Mouse (Mus musculus) lung, postnatal 0 days (tissue): ENCODE results near the gene Rps3a1. TPM values are rescaled to one million over a fixed set of nuclear protein-coding genes. Genes with fewer than 3 reads are reported as not detected.

Experiments
- ATAC-seq: fragments of 200-750 bp; cut with Nextera tagmentation; 2 replicates; pipeline ENCODE4 v1.8.0; 2017; ENCODE audit warnings: moderate library complexity
- DNase-seq: peaks from one replicate; pipeline ENCODE4 v3.0.0-alpha.2; 2016; ENCODE audit warnings: low spot score
- H3K27ac ChIP-seq: fragments of 300-500 bp; sonication (generic); 2 replicates; pipeline ENCODE4 v1.5.1; 2014; ENCODE audit warnings: antibody characterized with exemption, mild to moderate bottlenecking, low read length, mixed read lengths
- H3K27me3 ChIP-seq: fragments of 300-500 bp; sonication (generic); replicated peaks from 2 replicates; pipeline ENCODE4 v1.6.1; 2014; ENCODE audit warnings: low read length, mixed read lengths; ENCODE audit not compliant: insufficient read depth
- H3K36me3 ChIP-seq: fragments of 300-500 bp; sonication (generic); 2 replicates; pipeline ENCODE4 v1.6.1; 2014; ENCODE audit warnings: low read length, mixed read lengths; ENCODE audit not compliant: insufficient read depth
- H3K4me1 ChIP-seq: fragments of 300-500 bp; sonication (generic); 2 replicates; pipeline ENCODE4 v1.6.1; 2014; ENCODE audit warnings: antibody characterized with exemption, low read depth, low read length, mixed read lengths; ENCODE audit not compliant: insufficient read depth
- H3K4me2 ChIP-seq: fragments of 300-500 bp; sonication (generic); replicated peaks from 2 replicates; pipeline ENCODE4 v1.6.1; 2014; ENCODE audit warnings: low read depth, mild to moderate bottlenecking, low read length, moderate library complexity, mixed read lengths
- H3K4me3 ChIP-seq: fragments of 300-500 bp; sonication (generic); 2 replicates; pipeline ENCODE4 v1.5.1; 2014; ENCODE audit warnings: low read depth, low read length
- H3K9ac ChIP-seq: fragments of 300-500 bp; sonication (generic); replicated peaks from 2 replicates; pipeline ENCODE4 v1.6.1; 2014; ENCODE audit warnings: low read depth, mild to moderate bottlenecking
- H3K9me3 ChIP-seq: fragments of 300-500 bp; sonication (generic); 2 replicates; pipeline ENCODE4 v1.6.1; 2016; ENCODE audit warnings: low read length, mixed read lengths
- CTCF ChIP-seq: IDR thresholded peaks from 2 replicates; pipeline ENCODE4 v1.5.1; 2016; ENCODE audit warnings: antibody characterized with exemption, mild to moderate bottlenecking
- EP300 ChIP-seq: IDR thresholded peaks from 2 replicates; pipeline ENCODE4 v1.6.1; 2016; ENCODE audit warnings: antibody characterized with exemption, mild to moderate bottlenecking, control low read depth
- WGBS: fragments of 180-500 bp; shearing (Covaris S2); extraction: QIAGEN DNeasy Blood & Tissue Kit; methylation state at CpG from one replicate; pipeline ENCODE4 v1.1.7; 2014; 5-methylcytosine and 5-hydroxymethylcytosine counted together
- polyA plus RNA-seq: library from polyadenylated mRNA; unstranded; fragments of >200 nt; fragmentation: Nextera tagmentation; extraction: Ambion mirVana; gene quantifications from 2 replicates; pipeline ENCODE4 v1.2.1, GENCODE M21; 2015

The Rps3a1 gene
- polyA plus RNA-seq, 1 experiment from 2014 or later: 946 TPM

- H3K27ac ChIP-seq: no peak overlapping the region
- no peak for DNase-seq
- H3K4me1 ChIP-seq: no peaks in the 10 kb centered on the region
- ATAC-seq: no peak
- no peaks in the 10 kb centered on the region for H3K9me3 ChIP-seq
- H3K9ac ChIP-seq: no peak overlapping the region
- peaks cover 24% of the 10 kb centered on the region; the same call in 1 of the 2 replicates for H3K36me3 ChIP-seq
- H3K27me3 ChIP-seq: no peaks in the 10 kb centered on the region
- no peak overlapping the region for H3K4me3 ChIP-seq
- WGBS: 94% methylated on average over 6 of the region's 6 CpGs
- TF ChIP-seq EP300 (no peak), CTCF (no peak)
- no peak overlapping the region for H3K4me2 ChIP-seq
Observed at GRCm38 (mm10) chr3:86101956-86102355, 40.5 kb downstream of the Rps3a1 start.

GRCm38 (mm10) chr3:86093907-86094306, 48.6 kb downstream of the Rps3a1 start:
- TF ChIP-seq EP300: no peak
- no peak for TF ChIP-seq CTCF
- Histone ChIP-seq H3K4me3 (no peak overlapping the region), H3K4me1 (no peaks in the 10 kb centered on the region), H3K9ac (no peak overlapping the region), H3K4me2 (no peak overlapping the region), H3K27ac (no peak overlapping the region), H3K9me3 (no peaks in the 10 kb centered on the region), H3K27me3 (no peaks in the 10 kb centered on the region), H3K36me3 (peaks cover 10% of the 10 kb centered on the region; the same call in 1 of the 2 replicates)
- ATAC-seq: no peak
- 92% methylated on average over 5 of the region's 5 CpGs for whole genome bisulfite sequencing
- no peak for DNase-seq

GRCm38 (mm10) chr3:86093213-86093845, 49.2 kb downstream of the Rps3a1 start:
- WGBS: 61% methylated on average over 6 of the region's 6 CpGs
- Histone ChIP-seq H3K27ac (no peak overlapping the region), H3K9ac (no peak overlapping the region), H3K36me3 (peaks cover 10% of the 10 kb centered on the region; the same call in 1 of the 2 replicates), H3K4me2 (no peak overlapping the region), H3K4me1 (no peaks in the 10 kb centered on the region), H3K27me3 (no peaks in the 10 kb centered on the region), H3K9me3 (no peaks in the 10 kb centered on the region), H3K4me3 (no peak overlapping the region)
- DNase-seq (no peak), ATAC-seq (no peak)
- TF ChIP-seq EP300: no peak
- TF ChIP-seq CTCF: no peak

Other genes with a start within 250 kb of the Rps3a1 start
- 28.3 and 33.0 TPM in 2 replicates for gene Sh3d19, start 171.6 kb downstream of the Rps3a1 start, polyA plus RNA-seq
- gene Prss48, start 140.2 kb downstream of the Rps3a1 start, polyA plus RNA-seq: not detected in 2 replicates
- gene Lrba, start 82.0 kb upstream of the Rps3a1 start, polyA plus RNA-seq: 2.5 and 2.9 TPM in 2 replicates